Mouse (Mus musculus) heart, adult 9 months (tissue): Measurements from ENCODE around the gene Dab1.

Source experiments
- DNase-seq, 2 experiments: peaks; one replicate each; pipeline ENCODE4 v3.0.0; 2022; ENCODE audit warnings: low spot score in 2 of 2

Gene Dab1

DNA sequence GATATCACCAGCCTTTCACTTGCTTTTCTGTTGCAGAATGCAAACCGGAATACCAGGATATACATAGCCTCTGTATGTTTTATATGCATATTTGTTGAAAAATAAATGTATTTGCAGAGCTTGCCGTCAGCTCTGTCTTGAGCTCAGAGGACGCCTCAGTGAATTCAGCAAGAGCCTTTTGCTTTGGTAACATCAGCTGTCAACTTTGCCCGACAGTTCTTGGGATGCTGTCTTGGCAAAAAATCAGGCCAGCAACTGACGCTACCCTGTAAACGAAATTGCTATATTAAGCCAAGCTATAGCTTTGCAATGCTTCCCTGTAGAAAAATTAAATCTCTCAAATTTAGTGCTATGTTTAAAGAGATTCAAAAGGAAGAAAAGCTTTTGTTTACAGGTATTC lies 630.3 kb downstream of the Dab1 start:
- no peak for DNase-seq

DNA sequence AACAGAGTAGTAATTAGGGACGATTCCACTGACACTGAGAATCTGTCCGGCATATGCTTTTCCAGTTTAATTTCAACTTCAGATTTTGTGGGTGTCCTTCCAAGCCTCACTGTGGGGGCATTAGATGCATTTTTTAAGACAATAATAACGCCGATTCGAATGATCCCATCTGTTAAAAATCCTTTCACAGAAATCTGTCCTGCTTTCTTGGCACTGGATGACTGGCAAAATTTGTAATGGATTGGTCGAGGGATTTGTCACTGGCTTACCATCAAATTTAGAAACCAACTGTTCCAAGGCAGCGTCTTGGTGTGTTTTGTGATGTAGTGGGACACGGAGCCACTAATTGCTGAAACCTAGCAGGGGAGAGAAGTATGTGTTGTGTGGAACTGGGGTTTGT lies 638.6 kb downstream of the Dab1 start:
- DNase-seq, result no peak

DNA sequence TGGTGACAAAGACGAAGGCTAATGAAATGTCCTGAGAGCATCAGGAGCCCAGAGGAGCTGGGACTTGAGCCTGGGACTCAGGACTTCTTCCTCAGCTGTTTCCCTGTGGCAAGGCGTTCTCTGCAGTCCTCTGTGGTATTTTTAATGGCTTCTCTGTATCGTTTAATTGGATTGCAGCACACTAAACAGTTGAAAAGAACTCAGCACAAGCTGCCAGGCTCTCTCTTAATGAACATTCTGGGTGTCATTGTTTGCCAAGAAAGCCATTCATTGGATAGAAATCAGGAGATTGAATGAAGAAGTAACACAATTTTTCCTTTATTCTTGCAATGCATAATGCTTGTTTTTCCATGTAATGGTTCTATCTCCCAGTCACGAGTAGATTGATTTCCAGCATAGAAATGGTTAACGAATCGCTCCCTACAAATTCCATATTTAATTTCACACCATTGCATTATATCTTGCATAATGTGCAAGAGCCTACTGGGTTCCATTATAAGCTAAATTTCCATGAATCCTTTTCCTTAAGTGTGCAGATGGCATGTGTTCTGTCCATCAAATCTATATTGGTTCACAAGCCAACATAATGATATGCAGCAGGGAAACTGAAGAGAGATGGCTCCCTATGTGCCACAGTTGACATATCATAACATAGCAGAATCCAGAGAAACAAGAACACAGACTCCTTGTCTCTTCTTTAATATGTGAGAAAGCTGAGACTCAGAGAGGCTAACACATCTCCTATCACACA lies 650.4 kb downstream of the Dab1 start:
- DNase-seq, result no peak

DNA sequence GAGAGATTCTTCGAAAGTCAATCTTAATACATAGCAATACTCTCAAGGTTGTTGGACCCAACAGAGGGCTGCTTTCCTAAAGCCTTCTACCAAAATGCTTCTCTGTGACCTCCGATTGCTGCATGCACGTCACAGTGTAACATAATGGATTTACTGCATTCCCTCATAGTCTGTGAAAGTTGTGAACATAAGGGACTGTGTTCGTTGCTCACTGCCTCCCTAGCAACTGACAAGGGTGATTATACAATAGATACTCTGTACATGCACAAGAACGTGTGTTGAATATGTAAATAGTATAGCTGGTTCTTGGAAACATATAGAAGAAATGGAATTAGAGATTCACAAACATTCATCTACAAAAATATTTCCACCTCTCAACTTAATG lies 651.0 kb downstream of the Dab1 start:
- no peak for DNase-seq

DNA sequence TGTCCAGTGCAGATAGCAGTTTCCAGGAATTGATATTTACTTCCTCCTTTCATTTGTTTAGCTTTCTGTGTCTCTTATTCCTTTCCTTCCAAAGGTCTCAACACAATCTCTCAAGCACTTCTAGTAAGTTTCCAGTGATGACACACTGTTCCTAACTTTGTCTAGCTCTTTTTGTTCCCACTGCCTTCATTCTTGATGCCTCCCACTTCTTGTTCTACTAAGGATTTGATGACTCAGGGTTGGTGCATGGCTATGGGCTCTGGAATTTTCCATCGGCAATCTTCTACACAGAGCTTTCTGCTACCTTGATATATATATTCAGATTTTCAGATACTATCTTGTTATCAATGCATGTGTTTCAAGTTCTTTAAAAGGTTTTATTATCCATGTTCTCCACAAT lies 656.1 kb downstream of the Dab1 start:
- no peak for DNase-seq

DNA sequence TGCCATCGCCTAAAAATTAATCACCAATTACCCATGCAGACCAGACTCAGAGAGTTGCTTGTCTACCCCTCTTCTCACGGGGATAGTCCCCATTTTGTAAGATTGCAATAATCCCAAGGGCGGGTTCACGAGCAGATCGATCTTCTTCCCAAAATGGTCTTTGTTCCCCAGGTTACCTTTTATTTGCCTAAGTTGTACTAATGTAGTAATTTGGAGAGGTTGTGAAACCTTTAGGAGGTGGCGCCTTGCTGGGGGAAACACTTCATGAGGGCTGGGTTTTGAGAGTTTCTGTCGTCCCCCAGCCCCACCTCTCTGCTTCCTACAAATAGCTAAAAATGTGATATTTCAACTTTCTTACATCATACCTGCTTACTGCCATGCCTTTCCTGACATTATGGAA lies 657.8 kb downstream of the Dab1 start:
- no peak for DNase-seq

DNA sequence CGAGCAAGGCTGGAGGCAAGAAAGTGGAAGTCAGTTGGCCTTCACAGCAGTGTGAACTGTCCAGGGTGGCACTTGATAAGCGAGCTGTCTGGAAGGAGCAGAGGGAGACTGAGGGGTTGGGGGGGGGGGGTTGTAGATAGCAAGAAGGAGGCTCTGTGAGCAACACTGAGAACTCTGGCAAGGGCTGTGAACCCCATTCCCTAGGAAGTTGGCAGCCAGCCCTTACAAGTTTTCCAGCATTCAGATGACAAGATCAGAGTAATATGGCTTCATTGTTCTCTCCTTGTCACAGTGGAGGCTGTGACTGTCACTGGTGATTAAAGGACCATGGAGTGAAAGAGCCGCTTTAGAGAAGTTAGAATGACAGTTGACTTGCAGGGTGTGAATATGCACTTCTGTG lies 662.4 kb downstream of the Dab1 start:
- no peak for DNase-seq

DNA sequence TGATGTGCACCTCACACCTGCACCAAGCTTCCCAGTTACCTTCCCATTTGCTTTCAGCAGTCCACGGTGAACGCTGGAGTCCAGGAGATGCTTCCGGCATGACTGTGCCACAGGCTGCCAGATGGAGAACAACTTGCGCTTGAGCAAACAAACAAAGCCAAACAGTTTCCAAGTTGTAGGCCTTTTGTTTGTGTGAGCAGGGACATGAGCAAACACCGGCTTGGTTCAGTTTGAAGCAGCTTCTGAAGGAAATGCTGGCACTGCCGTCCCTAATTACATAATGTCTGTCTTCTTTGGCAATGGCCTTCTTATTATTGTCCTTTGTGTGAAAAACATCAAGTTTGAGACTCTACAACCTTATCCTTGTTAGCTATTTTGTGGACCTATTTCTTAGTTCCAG lies 664.7 kb downstream of the Dab1 start:
- no peak for DNase-seq

DNA sequence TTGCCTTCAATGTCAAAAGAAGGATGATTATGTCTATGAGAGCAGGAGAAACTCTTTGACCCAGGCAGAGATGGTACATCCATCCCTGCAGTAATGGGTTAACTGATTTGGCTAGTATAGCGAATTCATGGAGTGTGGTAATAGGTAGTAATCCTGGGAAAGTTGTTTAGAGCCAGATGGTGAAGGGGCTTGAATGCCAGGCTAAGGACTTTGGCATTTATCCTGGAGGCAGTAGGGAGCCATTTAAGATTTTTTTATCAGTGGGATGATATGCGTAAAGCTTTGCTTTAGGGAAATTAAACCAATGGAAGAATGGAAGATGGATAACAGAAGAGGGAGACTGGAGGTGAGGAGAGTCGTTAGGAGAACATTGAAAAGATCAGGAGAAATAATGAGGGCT lies 669.2 kb downstream of the Dab1 start:
- no peak for DNase-seq

DNA sequence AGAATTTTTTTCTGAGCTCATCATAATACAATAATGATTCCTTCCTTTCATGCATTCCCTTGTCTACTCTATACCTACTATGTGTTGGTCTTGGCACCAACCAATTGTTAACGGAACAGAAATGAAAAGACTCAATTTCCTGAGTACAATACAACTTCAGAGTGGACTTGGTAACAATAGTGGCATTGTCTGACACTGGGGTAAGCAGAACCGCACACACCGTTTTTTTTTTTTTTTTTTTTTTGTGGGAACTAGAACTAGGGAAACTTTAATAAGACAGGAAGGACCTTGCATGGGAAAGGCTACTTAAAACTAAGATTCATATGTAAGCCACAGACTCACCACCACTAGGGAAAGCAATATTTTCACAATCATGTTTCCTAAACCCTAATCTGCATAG lies 682.6 kb downstream of the Dab1 start:
- no peak for DNase-seq

DNA sequence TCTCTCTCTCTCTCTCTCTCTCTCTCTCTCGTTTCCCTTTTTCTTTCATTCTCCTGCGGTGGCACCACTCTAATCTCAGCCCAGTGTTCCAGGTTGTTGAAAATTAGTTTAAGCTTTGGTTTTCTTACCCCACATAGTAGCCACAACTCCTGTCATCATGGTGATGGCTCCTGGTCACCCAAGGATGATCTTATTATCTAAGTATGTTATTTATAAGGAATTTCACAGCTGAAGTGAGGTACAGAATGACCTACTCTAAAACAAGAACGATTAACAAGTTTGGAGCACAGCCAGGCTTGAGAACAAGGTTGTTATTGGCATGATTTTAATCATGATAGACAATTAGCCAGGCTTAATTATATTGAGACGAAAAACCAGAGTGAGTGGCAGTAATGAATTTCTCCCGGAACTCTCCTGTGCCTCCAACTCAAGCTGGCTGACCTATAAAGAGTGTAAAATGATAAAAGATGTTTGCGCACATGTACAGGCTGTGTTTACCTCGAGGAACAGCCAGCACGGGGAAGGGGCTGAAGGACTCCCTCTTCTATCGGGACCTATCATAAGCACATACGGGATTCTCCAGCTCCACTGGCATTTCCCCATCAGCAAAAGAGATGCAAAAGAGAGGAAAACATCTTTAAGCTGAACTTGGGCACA lies 684.0 kb downstream of the Dab1 start:
- DNase-seq, result no peak

DNA sequence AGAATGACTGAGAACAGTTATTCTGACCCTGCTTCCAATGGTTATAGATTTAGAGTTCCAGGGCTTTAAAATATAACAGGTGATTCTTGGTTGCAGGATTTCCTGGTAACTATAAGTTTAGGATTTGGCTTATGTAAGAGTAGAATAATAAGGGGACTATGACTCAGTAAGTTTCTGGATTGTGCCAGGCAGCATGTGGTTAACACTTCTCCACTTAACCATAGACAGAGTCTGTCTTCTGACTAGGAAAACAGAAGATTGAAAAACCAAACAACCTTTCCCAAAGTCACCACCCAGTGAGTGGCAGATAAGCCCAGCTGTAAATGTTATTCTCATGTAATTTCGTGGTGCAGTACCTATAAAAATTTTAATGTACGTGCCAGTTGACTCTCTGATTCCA lies 688.6 kb downstream of the Dab1 start:
- no peak for DNase-seq

DNA sequence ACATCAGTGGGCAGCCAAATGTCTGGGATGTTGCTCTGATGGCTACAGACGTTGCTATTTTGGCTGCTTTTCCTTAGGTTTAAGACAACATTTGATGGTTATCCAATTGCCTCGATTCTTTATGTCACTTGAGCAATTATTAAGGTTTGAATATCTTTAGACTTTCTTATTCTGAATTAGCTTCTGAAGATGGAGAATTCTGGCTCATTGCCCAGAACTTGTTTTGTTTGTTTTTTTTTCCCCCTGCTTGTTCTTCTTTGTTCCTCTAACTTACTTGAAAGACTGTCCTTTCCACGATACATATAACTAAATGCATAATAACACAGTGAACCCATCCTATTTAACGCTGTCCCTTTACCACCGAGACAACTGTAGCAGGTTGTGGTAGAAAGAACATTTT lies 707.1 kb downstream of the Dab1 start:
- no peak for DNase-seq

DNA sequence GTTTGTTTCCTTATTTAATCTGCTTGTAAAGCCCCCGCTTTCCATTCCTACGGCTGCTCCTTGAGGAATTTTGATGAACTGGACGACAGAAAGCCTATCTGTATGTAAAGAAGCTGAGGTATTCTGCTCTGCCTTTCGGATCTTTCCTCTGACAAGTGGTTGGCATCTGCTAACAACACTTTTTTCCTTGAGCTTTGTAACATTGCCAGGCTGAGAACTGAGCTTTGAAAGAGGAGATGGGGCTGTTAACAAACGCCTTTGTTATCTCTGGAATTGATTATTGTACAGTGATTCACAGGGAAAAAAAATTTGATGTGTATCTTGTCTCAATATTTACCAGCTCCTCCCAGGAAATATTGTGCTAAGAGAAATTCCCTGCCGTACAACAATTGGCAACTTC lies 712.7 kb downstream of the Dab1 start:
- no peak for DNase-seq

DNA sequence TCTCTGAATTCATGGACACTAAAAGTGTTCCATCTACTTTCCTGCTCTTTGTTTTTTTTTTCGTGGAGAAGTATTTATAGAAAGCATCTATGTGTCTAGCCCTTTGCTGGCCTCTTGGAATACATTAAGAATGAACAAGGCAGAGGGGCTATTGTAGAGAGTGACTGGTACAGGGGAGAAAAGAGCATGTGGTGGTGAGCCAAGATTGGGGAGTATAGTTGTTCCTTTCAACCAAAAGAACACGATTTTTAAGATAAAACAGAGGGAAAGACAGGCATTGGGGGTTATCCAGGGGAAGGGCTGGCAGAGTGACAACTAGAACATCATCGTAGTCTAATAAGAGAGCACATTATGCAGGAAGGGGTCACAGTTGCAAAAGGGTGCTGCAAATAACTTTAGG lies 713.2 kb downstream of the Dab1 start:
- no peak for DNase-seq

DNA sequence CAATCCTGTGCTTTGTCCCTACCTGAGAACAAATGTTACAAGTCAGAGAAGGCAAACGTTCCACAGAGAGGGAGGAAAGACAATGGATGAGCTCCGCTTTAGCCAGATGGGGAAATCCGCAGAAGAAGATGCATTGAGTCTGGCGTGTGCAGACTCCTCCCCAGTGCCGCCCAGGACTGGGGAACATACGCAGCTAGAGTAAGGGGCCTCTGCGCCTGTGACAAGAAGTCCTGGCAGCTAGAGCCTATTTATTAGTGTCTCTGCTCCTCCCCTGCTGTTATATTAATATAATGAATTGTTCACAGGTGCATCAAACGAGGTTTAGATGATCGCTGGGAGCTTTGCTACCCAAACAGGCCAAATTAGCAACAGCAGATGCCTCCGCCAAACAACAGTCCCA lies 718.1 kb downstream of the Dab1 start:
- no peak for DNase-seq

DNA sequence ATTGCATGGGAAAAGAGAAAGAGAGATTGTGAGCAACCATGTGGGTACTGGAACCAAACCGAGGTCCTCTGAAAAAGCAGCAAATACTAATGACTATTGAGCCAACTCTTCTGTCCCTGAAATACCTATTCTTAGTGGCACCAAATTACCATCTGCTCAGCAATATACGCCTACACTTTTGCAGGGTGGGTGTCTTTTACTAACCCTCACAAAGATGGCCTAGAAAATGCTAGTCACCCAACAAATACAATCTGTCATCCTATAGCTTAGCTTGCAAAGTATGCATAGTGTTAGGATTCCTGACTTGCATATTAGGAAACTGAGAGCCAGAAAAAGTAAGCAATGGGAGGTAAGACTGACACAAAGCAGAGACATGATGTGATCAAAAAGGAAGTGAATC lies 719.2 kb downstream of the Dab1 start:
- no peak for DNase-seq

DNA sequence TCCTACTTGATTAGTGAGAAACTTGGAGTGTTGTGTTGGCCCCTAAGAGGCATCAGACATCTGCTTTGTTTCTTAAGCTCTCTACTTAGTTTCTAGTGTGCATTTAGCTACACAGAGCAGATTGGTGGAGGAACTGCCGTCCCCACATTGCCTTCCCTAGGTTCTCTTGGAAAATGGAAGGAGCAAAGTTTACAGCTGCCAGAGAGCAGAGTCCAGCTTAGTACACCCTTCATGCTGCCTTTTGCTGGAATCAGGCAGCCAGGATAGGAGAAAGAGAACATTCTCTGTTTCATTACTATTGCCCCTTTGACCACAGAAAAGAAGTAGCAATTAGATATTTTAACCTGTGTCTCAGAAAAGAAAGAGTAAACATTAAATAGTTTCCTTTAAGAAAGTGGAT lies 742.2 kb downstream of the Dab1 start:
- DNase-seq, result no peak

DNA sequence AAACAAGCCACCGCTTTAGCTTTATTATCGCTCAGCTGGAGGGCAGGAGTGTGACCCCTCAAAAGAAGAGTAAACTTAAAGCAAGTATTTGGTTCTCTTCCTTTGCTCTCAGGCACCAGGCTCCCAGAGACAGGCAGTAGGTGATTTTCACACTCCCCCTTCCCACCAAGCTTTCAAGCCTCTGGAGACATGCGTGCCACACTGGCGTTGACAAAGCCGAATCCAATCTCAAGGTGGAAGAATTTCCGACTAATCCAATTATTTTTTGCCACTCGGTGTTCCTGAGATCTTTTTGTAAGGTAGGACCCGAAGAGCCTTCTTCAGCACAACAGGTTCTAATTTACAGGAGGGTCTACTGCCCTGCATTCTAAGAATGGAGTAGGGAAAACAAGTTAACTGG lies 747.3 kb downstream of the Dab1 start:
- DNase-seq, result no peak

DNA sequence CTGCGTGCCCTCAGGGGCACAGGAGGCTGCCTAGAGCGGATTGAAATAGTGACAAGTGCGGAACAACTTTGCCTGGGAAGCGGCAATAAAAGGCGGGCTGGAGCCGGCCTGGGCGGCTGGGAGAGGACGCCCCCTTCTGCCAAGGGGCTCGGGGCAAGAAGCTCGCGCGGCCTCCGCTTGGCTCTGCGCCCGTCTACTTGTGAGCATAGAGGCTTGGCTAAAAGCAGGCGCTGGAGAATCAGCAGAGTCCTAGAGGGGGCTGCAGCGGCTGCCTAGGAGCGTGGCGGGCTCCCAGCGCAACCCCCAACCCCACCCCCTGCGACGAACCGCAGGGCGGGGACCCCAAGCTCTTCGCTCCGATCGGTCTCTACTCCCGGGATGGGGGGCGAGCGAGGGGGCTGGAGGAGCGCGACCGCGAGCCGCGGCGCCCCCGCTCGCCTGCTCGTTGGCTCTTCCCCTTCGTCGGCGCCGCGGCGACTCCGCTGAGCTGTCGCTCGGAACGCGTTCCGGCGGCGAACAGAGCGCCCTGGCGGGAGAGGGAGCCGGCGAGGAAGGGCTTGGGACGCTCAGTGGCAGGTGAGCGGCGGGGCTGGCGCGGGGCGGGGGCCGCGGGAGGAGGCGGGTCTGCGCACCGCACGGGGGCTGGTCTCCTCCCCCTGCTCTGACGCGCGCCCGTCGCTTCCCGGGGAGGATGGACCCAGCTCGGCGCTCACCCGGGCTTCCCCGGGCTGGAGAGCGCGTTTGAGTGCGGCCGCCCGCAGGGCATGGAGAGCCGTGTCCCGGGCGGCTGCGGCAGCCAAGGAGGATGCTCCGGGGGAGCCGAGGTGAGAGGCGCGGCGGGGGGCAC lies 748.0 kb downstream of the Dab1 start:
- peak; percentile 2 to 10 for DNase-seq

DNA sequence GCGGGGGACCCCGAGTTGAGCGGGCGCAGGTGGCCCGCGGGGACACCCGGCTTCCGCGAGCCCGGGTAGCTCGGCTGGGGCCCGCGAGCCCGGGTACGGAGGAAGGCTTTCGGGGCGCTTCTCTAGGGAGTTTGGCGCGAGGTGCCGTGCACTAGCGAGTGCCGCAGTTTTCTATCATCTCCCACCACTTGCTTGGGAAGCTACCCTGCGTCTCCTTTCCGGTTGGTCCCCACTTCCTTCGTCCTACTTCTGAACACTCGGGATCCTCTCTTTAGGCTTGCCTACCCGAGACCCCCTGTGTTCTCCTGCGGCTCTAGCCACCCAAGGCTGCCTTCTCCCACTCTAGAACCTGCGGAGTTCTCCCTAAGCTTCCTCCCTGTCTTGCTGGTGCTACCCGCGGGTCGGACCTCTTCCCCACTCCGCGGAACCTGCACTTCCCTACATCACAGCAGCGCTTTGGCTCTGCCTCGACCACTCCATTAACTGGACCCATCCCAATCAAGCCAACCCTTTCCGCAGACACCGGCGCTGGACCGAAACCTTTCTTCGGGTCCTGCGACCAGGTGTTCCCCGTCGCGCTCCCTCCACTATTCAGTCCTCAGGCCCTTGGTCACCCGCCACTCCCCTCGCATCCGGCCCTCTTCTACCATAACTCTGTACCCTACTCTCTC lies 748.7 kb downstream of the Dab1 start:
- no peak for DNase-seq

DNA sequence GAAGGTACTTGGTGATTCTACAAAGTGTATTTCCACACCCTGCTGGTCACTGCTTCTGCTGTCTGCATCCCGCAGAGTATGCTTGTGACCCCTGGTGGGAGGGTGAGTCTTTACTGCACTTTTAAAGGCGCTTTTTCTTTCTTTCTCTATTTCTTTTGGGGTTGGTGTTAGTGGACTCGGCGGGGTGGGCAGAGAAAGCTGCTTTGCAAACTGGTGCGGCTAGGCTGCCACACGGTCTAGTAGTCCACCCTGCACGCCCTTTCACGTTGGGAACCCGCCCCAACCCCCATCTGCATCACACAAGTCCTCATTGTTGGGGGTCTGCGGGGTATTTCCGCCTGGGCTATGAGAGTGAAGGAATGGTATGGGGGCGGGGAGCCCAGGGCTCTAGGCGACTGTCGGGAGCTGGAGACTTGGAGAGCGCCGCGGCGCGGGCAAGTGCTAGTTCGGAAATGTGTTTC lies 749.4 kb downstream of the Dab1 start:
- no peak for DNase-seq
